Mouse (Mus musculus): ENCODE measurements at regions not wholly inside any gene's neighbourhood (a gene's known extent, or its start where the extent isn't known, plus 50 kb on each side); places are given as distances from the start of the nearest gene placed in this dataset.

DNA sequence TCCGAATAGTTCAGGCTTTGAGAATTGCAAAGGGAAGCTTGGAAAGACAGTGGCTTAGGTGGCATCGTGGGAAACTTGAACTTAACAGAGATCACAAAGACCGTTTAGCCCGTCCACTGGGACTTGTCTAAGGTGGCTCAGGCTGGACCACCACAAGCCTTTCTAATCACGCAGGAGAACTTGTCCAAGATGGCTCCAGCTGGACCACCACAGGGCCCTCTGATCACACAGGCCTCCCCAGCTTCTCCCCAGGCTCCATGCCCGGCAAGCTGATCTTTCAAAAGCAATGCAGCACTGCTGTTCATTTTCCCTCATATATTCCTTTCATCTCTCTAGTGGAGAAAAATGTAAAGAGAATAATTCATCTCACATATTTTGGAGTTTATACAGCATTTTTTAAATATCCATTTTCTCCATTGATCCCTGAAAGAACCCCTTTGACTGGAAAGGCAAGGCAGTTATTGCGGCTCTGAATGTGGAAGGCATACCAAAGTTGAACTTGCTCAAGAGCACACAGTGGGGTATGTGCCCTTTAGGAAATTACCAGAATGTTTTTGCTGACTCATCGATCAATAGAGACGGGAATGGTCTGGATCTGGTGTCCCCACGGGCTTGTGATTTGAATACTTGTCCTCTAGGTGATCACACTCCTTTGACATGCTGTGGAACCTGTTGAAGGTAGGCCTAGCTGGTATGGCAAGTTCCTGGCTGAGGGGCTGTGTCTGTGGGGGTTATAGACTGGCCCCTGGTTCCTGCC lies 189.9 kb downstream of the Mycn start:
- no peak overlapping the region for H3K9ac ChIP-seq
- H3K9me3 ChIP-seq (replicated peaks): no peaks in the 10 kb centered on the region
- no peak for ATAC-seq (ENCODE audit: low FRiP score)
- no peak overlapping the region for H3K4me2 ChIP-seq (replicated peaks)
- WGBS: 82% methylated on average over 10 of the region's 10 CpGs
- H3K27me3 ChIP-seq: no peaks in the 10 kb centered on the region
- peaks cover 4% of the 10 kb centered on the region; the same call in 1 of the 2 replicates for H3K4me1 ChIP-seq
- no peak overlapping the region for H3K4me3 ChIP-seq
- no peaks in the 10 kb centered on the region for H3K36me3 ChIP-seq
- no peak overlapping the region for H3K27ac ChIP-seq

DNA sequence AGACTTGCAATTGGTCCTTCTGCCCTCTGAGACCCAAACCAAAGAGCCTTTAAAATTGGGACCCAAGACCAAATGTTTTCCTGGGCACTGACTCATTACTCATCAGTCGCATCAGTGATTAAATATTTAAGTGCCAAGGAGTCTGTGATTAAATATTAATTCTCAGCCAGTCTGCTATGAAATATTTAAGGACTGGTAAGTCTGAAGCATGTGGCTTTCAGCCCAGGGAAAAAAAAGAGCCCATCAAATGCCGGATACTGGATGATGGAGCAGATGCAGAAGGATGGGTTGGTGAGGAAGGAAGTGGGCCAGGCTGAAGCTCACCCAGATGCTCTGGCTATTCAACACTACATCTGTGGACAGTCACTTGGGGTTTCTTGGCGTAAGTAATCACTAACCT lies 192.0 kb downstream of the Mycn start:
- Histone ChIP-seq H3K36me3 (no peaks in the 10 kb centered on the region), H3K4me1 (peaks cover 4% of the 10 kb centered on the region; the same call in 1 of the 2 replicates), H3K9me3 (replicated peaks) (no peaks in the 10 kb centered on the region), H3K4me3 (no peak overlapping the region), H3K27ac (no peak overlapping the region), H3K4me2 (replicated peaks) (no peak overlapping the region), H3K9ac (no peak overlapping the region), H3K27me3 (no peaks in the 10 kb centered on the region)
- WGBS: 82% methylated on average over 3 of the region's 3 CpGs
- no peak for ATAC-seq (ENCODE audit: low FRiP score)

DNA sequence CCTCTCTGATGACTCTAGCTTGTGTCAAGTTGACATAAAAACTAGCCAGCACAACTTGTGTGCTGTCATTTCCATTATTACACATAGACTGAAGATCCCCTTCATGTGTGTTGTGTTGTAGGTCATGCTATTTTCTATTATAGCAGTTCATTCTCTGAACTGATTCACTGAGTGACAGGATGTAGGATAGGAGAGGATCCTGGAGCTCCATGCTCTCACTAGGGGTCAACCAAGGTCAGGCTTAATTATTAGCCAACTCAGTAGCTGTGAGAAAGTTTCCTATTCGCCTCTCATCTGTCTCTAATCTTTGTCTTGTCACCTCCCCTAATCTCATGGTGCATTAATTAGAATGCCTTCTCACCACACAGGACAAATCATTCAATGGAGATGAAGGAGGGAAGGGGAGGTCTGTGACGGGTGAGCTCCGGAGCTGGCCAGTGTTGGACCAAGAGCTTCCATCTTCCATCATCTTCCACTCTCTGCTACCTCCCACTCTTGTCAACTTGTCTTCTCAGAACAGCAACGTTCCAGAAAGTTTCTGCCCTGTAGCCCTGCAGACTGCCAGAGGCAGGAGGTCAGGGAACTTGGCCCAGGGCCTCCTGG lies 194.8 kb downstream of the Mycn start:
- Histone ChIP-seq H3K27ac (no peak overlapping the region), H3K4me1 (no peaks in the 10 kb centered on the region), H3K9me3 (replicated peaks) (no peaks in the 10 kb centered on the region), H3K9ac (no peak overlapping the region), H3K36me3 (no peaks in the 10 kb centered on the region), H3K4me2 (replicated peaks) (no peak overlapping the region), H3K27me3 (no peaks in the 10 kb centered on the region), H3K4me3 (no peak overlapping the region)
- WGBS: 35% methylated on average over 4 of the region's 4 CpGs
- no peak for ATAC-seq (ENCODE audit: low FRiP score)

DNA sequence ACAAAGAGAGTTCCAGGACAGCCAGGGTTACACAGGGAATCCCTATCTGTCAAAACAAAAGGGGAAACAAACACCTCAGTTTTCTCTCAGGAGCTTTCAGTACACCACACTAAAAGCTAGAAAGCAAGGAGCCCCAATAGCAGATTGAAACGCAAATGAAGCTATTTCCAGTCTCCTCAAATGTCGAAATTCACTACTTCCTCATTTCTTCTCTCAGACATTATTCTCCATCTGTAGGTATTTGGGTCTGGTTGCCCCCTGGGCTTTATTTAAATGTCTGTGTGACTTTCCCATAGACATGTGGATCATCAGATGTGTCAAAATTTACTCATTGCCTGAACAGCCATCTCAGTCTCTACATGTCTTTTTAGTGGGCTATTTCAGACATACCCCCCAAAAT lies 197.2 kb downstream of the Mycn start:
- Histone ChIP-seq H3K9me3 (replicated peaks) (no peaks in the 10 kb centered on the region), H3K4me2 (replicated peaks) (no peak overlapping the region), H3K36me3 (no peaks in the 10 kb centered on the region), H3K9ac (no peak overlapping the region), H3K27ac (no peak overlapping the region), H3K4me3 (no peak overlapping the region), H3K4me1 (no peaks in the 10 kb centered on the region), H3K27me3 (no peaks in the 10 kb centered on the region)
- no peak for ATAC-seq (ENCODE audit: low FRiP score)
- WGBS: 71% methylated on average over 2 of the region's 2 CpGs

DNA sequence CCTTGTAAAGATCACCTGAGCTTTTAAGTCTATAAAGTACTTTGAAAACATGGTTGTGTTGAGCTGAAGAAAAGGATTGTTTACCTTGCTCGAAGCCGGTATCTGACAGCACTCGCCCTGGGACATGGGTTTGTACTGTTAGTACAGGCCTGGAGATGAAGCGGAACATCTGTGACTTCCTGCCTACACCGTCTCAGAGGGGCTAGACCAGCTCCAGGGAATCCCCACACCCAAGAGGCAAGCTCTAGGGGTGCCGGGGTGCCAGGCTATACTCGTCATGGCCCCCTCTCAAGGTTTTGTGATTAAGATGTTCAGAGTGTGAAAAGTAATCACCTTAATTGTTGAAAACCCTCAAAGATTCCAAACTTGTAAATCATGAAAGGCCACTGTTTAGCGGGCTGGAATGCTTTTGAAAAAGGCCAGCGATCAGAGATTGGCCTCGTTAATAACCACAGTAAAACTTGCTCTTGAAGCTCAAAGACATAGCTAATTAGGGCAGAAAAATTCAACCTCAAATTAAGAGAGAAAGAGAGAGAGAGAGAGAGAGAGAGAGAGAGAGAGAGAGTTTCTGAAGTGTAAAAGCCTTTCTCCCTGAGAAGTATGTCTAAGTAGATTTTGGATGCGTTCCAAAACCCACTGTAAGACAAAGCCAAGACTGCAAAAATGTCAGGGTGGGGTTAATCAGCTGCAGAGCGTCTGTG lies 202.9 kb downstream of the Mycn start:
- Histone ChIP-seq H3K4me2 (replicated peaks) (no peak overlapping the region), H3K36me3 (no peaks in the 10 kb centered on the region), H3K9me3 (replicated peaks) (no peaks in the 10 kb centered on the region), H3K9ac (no peak overlapping the region), H3K27ac (no peak overlapping the region), H3K27me3 (no peaks in the 10 kb centered on the region), H3K4me1 (peaks cover 8% of the 10 kb centered on the region), H3K4me3 (no peak overlapping the region)
- WGBS: 49% methylated on average over 12 of the region's 12 CpGs
- peak; percentile 58; the same call in 1 of the 2 replicates for ATAC-seq (ENCODE audit: low FRiP score)

DNA sequence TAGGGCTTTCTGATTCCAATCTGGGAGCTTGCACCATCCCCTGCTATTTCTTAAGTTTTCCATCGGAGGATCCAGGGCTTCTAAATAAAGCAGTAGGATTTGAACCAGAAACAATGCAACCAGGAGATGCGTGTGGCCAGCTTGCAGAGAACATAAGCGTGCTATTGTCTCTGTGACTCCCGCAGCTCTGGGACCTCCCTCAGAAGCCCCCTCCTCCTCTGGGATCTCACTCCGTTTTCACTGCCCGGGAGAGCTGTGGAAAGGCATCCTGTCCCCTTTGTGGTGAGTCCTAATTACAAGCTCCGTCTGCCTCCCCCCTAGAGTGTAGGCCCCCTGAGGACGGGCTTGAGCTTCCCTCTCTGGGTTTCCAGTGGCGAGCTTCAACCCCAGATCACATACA lies 215.9 kb downstream of the Mycn start:
- H3K4me3 ChIP-seq: no peak overlapping the region
- no peak for ATAC-seq (ENCODE audit: low FRiP score)
- no peaks in the 10 kb centered on the region for H3K36me3 ChIP-seq
- 0 out of 2 replicates have a peak overlapping the region, but pooled peaks have one; percentile 23 for H3K4me2 ChIP-seq (replicated peaks)
- H3K27ac ChIP-seq: peak overlapping the region; percentile 36; the same call in 1 of the 2 replicates
- WGBS: 7% methylated on average over 9 of the region's 9 CpGs
- no peaks in the 10 kb centered on the region for H3K27me3 ChIP-seq
- no peak overlapping the region for H3K9ac ChIP-seq
- H3K4me1 ChIP-seq: peaks cover 34% of the 10 kb centered on the region
- no peaks in the 10 kb centered on the region for H3K9me3 ChIP-seq (replicated peaks)

DNA sequence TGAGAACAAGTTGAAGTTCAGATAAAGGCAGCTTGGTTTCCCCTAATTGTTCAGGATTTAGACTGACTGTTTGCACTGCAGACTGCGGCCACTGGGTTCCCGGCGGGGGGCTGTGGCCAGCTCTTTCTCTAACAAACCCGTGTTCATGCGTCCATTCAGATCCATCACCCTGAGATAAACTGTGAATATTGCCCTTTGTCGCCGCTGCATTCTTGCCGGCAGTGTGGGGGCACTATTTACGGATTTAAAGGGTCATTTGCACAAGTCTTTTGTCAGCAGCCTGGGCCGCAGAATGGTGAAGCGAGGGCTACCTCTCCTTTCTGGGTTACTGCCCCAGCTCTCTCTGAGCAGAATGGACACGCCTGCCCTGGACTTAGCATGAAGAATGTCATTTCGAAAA lies 216.6 kb downstream of the Mycn start:
- Histone ChIP-seq H3K4me2 (replicated peaks) (peak overlapping the region; percentile 24), H3K27ac (peak overlapping the region; percentile 36; the same call in 1 of the 2 replicates), H3K9me3 (replicated peaks) (no peaks in the 10 kb centered on the region), H3K36me3 (no peaks in the 10 kb centered on the region), H3K27me3 (no peaks in the 10 kb centered on the region), H3K4me3 (no peak overlapping the region), H3K4me1 (peaks cover 34% of the 10 kb centered on the region), H3K9ac (0 out of 2 replicates have a peak overlapping the region, but pooled peaks have one; percentile 24)
- peak; percentile 57 for ATAC-seq (ENCODE audit: low FRiP score)
- 2% methylated on average over 13 of the region's 13 CpGs for WGBS

DNA sequence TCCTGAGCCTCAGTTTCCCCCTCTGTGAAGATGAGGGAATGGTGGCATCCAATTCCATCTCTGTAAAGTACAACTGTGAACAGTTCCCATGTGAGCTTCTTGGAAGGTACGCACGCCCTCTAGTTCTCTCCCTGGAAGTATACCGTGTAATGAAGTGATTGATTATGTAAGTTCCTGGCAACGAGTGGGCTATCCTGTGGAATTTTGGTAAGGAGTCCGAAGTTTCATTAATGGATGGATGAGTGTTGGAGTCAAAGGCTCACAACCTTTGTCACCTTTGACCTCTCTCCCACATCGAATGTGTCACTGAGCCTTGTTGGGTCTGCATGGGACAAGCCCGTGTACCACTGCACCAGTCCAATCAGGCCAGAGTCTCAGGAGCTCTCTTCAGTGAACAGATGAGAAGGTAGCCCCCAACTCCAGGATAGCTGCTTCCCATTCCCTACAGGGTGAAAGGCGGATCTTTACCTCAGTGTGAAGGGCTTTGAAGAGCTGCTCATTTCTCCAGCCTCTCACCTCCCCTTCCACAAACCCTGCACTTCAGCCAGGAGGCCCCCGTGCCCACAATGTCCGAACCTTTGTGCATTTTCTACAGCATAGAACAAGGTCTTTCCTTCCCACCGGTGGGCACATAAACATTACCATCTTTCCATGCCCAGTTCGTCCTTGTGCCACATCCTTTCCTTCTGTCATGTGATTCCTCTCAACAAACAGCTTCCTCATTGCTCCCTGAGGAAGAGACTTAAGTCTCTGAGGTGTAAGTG lies 217.8 kb downstream of the Mycn start:
- no peaks in the 10 kb centered on the region for H3K36me3 ChIP-seq
- peak overlapping the region; percentile 38; the same call in 1 of the 2 replicates for H3K9ac ChIP-seq
- no peaks in the 10 kb centered on the region for H3K9me3 ChIP-seq (replicated peaks)
- H3K4me2 ChIP-seq (replicated peaks): peak overlapping the region; percentile 44
- H3K27ac ChIP-seq: peak overlapping the region; percentile 71
- peaks cover 34% of the 10 kb centered on the region for H3K4me1 ChIP-seq
- ATAC-seq (ENCODE audit: low FRiP score): peak; percentile 43
- no peak overlapping the region for H3K4me3 ChIP-seq
- H3K27me3 ChIP-seq: no peaks in the 10 kb centered on the region
- WGBS: 35% methylated on average over 12 of the region's 12 CpGs

DNA sequence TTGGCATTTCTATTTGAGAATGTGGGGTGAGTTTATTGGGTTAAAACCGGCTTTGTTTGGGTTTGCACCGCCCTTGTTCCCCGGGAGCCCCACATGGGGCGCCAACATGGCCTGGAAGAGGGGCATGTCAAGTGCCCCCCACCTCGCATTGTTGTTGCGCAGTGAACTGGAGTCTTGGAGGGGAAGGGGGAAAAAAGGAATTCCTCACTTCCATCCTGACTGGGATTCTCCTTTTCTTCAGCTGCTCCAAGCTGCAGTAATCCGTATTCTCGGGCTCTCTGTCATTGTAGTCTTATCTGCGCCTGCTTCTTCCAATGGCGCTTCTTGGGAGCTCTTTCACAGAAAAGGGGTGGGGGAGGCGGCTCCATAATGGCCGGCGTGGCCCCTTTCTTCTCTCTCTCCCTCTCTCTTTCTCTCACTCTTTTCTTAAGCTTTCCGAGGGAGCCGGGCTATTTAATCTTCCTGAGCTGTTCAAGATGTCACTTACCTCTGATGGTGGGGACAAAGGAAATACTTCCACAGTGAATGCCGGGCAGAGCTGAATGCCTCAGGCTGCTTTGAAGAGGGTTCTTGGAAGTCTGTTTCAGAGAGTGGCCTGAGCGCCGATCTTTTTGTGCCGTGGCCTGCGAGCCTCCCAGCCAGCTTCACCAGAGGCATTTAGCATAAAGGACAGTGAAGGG lies 218.6 kb downstream of the Mycn start:
- ATAC-seq (ENCODE audit: low FRiP score): peak; percentile 62
- peaks cover 34% of the 10 kb centered on the region for H3K4me1 ChIP-seq
- peak overlapping the region; percentile 11 for H3K4me3 ChIP-seq
- H3K9me3 ChIP-seq (replicated peaks): no peaks in the 10 kb centered on the region
- 23% methylated on average over 20 of the region's 20 CpGs for WGBS
- H3K9ac ChIP-seq: peak overlapping the region; percentile 38
- H3K4me2 ChIP-seq (replicated peaks): peak overlapping the region; percentile 44
- H3K27me3 ChIP-seq: no peaks in the 10 kb centered on the region
- H3K36me3 ChIP-seq: no peaks in the 10 kb centered on the region
- H3K27ac ChIP-seq: peak overlapping the region; percentile 71

DNA sequence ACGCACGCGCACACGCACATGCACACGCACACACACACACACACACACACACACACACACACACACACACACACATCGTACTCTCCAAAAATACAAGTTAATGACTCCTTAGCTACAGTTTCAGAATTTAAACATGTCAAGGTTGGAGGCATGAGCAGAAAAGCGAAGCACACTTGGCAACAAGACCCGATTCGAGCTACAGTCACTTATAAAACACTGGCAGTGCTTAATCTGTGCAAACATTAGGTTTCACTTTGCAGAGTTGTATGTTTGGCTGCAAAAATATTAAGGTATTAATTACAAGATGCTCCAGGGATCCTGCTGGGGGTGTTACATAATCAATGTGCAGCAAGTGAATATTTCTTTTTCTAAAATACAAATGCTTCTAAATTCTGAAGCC lies 225.0 kb downstream of the Mycn start:
- H3K36me3 ChIP-seq: no peaks in the 10 kb centered on the region
- WGBS: 92% methylated on average over 9 of the region's 9 CpGs
- H3K27me3 ChIP-seq: no peaks in the 10 kb centered on the region
- no peak overlapping the region for H3K9ac ChIP-seq
- H3K27ac ChIP-seq: no peak overlapping the region
- no peaks in the 10 kb centered on the region for H3K9me3 ChIP-seq (replicated peaks)
- no peak overlapping the region for H3K4me2 ChIP-seq (replicated peaks)
- 0 out of 2 replicates have a peak, but pooled peaks cover 6% of the 10 kb centered on the region for H3K4me1 ChIP-seq
- H3K4me3 ChIP-seq: no peak overlapping the region
- no peak for ATAC-seq (ENCODE audit: low FRiP score)

DNA sequence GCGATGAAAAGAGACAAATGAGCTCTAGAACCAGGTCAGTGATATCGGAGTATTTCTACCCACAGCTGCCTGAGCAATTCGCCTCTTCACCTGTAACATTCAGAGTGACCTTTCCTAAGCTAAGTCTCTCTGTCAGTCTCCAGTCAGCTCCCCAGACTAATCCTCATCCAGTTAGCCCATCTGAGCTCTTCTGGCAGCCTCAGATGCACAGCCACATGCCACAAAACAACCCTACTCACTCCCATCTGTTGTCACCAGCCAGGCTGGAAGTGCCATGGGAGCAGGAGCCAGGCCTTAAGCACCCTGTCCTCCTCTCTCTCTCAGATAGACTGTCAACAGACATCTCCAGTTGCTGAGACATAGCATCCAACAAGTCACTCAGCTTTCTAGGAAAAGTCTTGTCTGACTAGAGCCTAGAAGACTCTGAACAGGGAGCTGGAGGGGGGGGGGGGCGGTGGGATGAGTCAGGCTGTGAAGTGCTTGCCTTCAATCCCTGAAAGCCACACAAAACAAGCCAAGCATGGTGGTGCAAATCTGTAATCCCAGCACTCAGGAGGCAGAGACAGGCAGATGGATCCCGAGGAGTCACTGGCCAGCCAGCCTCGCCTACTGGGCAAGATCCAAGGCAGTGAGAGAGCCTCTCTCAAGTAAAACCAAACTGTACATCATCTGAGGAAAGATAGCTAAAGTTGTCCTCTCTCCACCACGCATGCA lies 225.6 kb downstream of the Mycn start:
- H3K4me3 ChIP-seq: no peak overlapping the region
- no peaks in the 10 kb centered on the region for H3K9me3 ChIP-seq (replicated peaks)
- ATAC-seq (ENCODE audit: low FRiP score): no peak
- no peak overlapping the region for H3K9ac ChIP-seq
- H3K4me2 ChIP-seq (replicated peaks): no peak overlapping the region
- no peaks in the 10 kb centered on the region for H3K27me3 ChIP-seq
- no peak overlapping the region for H3K27ac ChIP-seq
- WGBS: 87% methylated on average over 7 of the region's 7 CpGs
- H3K4me1 ChIP-seq: 0 out of 2 replicates have a peak, but pooled peaks cover 6% of the 10 kb centered on the region
- no peaks in the 10 kb centered on the region for H3K36me3 ChIP-seq
